Mouse (Mus musculus) cortical plate, adult 2 months (tissue): Measurements from ENCODE around the gene Plek2.

ENCODE experiments used
- CTCF ChIP-seq: fragments of 200-500 bp; IDR thresholded peaks from 2 replicates; pipeline ENCODE4 v1.5.1; 2011; ENCODE audit warnings: mild to moderate bottlenecking, control low read depth, low read length; ENCODE audit not compliant: insufficient read depth; ENCODE audit errors: extremely low read depth
- POLR2A ChIP-seq: fragments of 200-500 bp; IDR thresholded peaks from 2 replicates; pipeline ENCODE4 v1.6.1; 2011; ENCODE audit warnings: mild to moderate bottlenecking, low read length, control low read depth; ENCODE audit not compliant: insufficient read depth; ENCODE audit errors: extremely low read depth

DNA sequence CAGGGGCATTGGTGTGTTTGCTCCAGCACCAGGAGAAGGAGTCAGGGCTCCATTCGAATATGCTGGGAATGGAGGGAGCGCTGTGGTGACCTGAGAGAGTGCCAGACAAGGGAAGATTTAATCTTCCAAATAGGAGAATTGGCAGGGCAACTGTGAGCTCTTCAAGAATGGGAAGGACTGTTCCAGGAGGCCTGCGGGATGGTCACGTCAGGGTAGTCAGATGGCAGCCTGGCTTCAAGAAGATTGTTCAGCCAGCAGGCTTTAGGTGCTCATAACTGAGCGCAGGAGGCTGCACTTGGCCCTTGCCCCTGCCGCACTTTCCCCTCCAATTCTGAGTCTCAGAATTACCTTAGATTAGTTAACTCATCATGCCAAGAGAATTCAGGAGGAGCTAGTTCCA, 36.2 kb upstream of the Plek2 start:
- TF ChIP-seq POLR2A (no peak), CTCF (no peak)
